In genomic region chr19:16870501-16871191, GRCm38 (mm10) we compare ENCODE assay signal across 12 mouse cellular contexts. TPM values are rescaled to one million over a fixed set of nuclear protein-coding genes. Genes with fewer than 3 reads are reported as not detected.
DNase-seq lines count a peak whose midpoint lies in the region; ATAC-seq and TF ChIP-seq lines count a peak whose summit lies in the region.
"Had no signal": no experiment of that assay in that cellular context is flagged by ENCODE, and none has a peak within 500 bp of the region (broad histone marks: within the 10 kb centered on the region; RNA-seq: fewer than 3 reads in every experiment).

No protein-coding gene starts in this region.

- no peak for DNase-seq in heart, postnatal 0 days (ENCODE audit: low spot score)
- DNase-seq in heart, adult 11 months = no peak
- DNase-seq in neural tube, embryonic 10.5 days (ENCODE audit: extremely low spot score, low spot score) = peak; percentile 55
- peak; percentile 5 for DNase-seq in yolk sac, embryonic 10.5 days (ENCODE audit: low spot score)
- DNase-seq in liver = no peak

- H3K4me3 ChIP-seq in heart, postnatal 0 days (ENCODE audit: low read depth, low read length) = 0 out of 2 replicates have a peak overlapping the region, but pooled peaks have one; percentile 44
- H3K4me3 ChIP-seq in neural tube, embryonic 15.5 days (replicated peaks) = no peak overlapping the region
- H3K4me3 ChIP-seq in hindbrain, embryonic 12.5 days = peak overlapping the region; percentile 8; the same call in 1 of the 2 replicates

- peaks cover 79% of the 10 kb centered on the region for H3K27me3 ChIP-seq in heart, postnatal 0 days (ENCODE audit: control insufficient read depth, insufficient read depth, low read length)
- H3K27me3 ChIP-seq in neural tube, embryonic 15.5 days (replicated peaks) = peaks cover 87% of the 10 kb centered on the region
- peaks cover 89% of the 10 kb centered on the region for H3K27me3 ChIP-seq in hindbrain, embryonic 12.5 days
- H3K27me3 ChIP-seq: CH12.LX had no signal

- H3K4me1 ChIP-seq in heart, postnatal 0 days (ENCODE audit: control insufficient read depth, insufficient read depth) = 0 out of 2 replicates have a peak, but pooled peaks cover 11% of the 10 kb centered on the region
- peaks cover 39% of the 10 kb centered on the region for H3K4me1 ChIP-seq in neural tube, embryonic 15.5 days
- H3K4me1 ChIP-seq in hindbrain, embryonic 12.5 days = peaks cover 28% of the 10 kb centered on the region

- no peaks in the 10 kb centered on the region for H3K9me3 ChIP-seq in heart, postnatal 0 days (replicated peaks; ENCODE audit: control insufficient read depth, low read length)
- no peaks in the 10 kb centered on the region for H3K9me3 ChIP-seq in neural tube, embryonic 15.5 days (replicated peaks)
- H3K9me3 ChIP-seq in hindbrain, embryonic 12.5 days (replicated peaks) = no peaks in the 10 kb centered on the region

- no peak for TF ChIP-seq CTCF in heart, postnatal 0 days (IDR thresholded peaks at IDR 0.05; ENCODE audit: low read depth)

- H3K27ac ChIP-seq in heart, postnatal 0 days (ENCODE audit: low read depth) = no peak overlapping the region
- H3K27ac ChIP-seq in neural tube, embryonic 15.5 days (replicated peaks) = no peak overlapping the region
- H3K27ac ChIP-seq in hindbrain, embryonic 12.5 days = no peak overlapping the region

- no peak overlapping the region for H3K9ac ChIP-seq in heart, postnatal 0 days (replicated peaks; ENCODE audit: low read depth, low read length)
- no peak overlapping the region for H3K9ac ChIP-seq in neural tube, embryonic 15.5 days (replicated peaks)
- no peak overlapping the region for H3K9ac ChIP-seq in hindbrain, embryonic 12.5 days

- 2% methylated on average over 28 of the region's 28 CpGs for WGBS in heart, postnatal 0 days
- 1% methylated on average over 28 of the region's 28 CpGs for WGBS in neural tube, embryonic 15.5 days
- WGBS in hindbrain, embryonic 12.5 days = 2% methylated on average over 28 of the region's 28 CpGs

- no peak for TF ChIP-seq EP300 in heart, postnatal 0 days (IDR thresholded peaks at IDR 0.05; ENCODE audit: low read depth)

- H3K36me3 ChIP-seq in heart, postnatal 0 days (replicated peaks; ENCODE audit: control insufficient read depth, insufficient read depth, low read length) = no peaks in the 10 kb centered on the region
- no peaks in the 10 kb centered on the region for H3K36me3 ChIP-seq in neural tube, embryonic 15.5 days
- no peaks in the 10 kb centered on the region for H3K36me3 ChIP-seq in hindbrain, embryonic 12.5 days

- no peak for ATAC-seq in heart, postnatal 0 days (ENCODE audit: insufficient read depth, low read depth)
- no peak for ATAC-seq in neural tube, embryonic 15.5 days (ENCODE audit: low FRiP score)
- ATAC-seq in hindbrain, embryonic 12.5 days (ENCODE audit: low FRiP score) = no peak
- ATAC-seq: intestine, postnatal 0 days had no signal

- H3K4me2 ChIP-seq in heart, postnatal 0 days (ENCODE audit: low read depth, low read length) = no peak overlapping the region
- no peak overlapping the region for H3K4me2 ChIP-seq in neural tube, embryonic 15.5 days
- no peak overlapping the region for H3K4me2 ChIP-seq in hindbrain, embryonic 12.5 days (replicated peaks)

RNA-seq across cellular contexts. Expression of gene Foxb2, which starts 3.0 kb away (rescaled TPM):
- not detected in 2 replicates for total RNA-seq in heart, postnatal 0 days (2014; rRNA removed; ENCODE audit: low replicate concordance)
- not detected in 2 replicates for polyA plus RNA-seq in heart, postnatal 0 days (2015; fragmentation: Nextera tagmentation; extraction: Ambion mirVana)
- polyA plus RNA-seq in neural tube, embryonic 15.5 days (2015; fragmentation: Nextera tagmentation; extraction: Ambion mirVana) = not detected in 2 replicates
- 2.6 and 3.2 TPM in 2 replicates for polyA plus RNA-seq in hindbrain, embryonic 12.5 days (2016; fragmentation: Nextera tagmentation; extraction: Ambion mirVana)
- total RNA-seq: CH12.LX; gastrocnemius, postnatal 36 days; left cerebral cortex, postnatal 14 days had no signal
- polyA plus RNA-seq: intestine, postnatal 0 days; lung, embryonic 16.5 days had no signal

Comparison
In these comparisons a context has a peak if more than half of its experiments do, and no peak if none do; other contexts are left out.
1. DNase-seq: peak in neural tube, embryonic 10.5 days (single experiment) and yolk sac, embryonic 10.5 days (single experiment); none in heart, postnatal 0 days (single experiment), heart, adult 11 months (single experiment) and liver (single experiment).